ENCODE assay signal across 13 mouse cellular contexts in the genomic region with DNA sequence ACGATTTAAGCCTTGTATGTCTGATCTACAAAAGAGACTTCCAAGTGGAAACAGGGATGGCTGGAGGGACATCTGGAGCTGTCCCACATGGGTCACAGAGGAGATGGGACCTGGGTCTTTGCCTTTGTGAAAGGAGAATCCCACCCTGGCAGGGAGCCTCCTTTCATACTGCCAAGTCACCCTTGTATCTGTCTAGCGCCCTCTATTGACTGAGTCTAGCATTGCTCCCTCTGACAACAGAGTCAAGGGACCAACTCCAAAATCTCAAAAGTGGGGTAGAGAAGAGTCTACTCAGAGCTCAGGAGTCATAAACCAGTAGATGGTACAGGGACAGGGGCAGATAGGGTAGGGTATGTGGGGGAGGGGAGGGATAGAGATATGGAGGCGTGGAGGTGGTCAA.
DNase-seq lines count a peak whose midpoint lies in the region; ATAC-seq and TF ChIP-seq lines count a peak whose summit lies in the region.
"Had no signal": no experiment of that assay in that cellular context is flagged by ENCODE, and none has a peak within 500 bp of the region (broad histone marks: within the 10 kb centered on the region; RNA-seq: fewer than 3 reads in every experiment).

No protein-coding gene starts in this region.

- H3K9me3 ChIP-seq in liver, embryonic 12.5 days (replicated peaks), result no peaks in the 10 kb centered on the region
- H3K9me3 ChIP-seq in ES-Bruce4 (replicated peaks; ENCODE audit: control insufficient read depth, insufficient read depth, low read length, poor library complexity, severe bottlenecking), result no peaks in the 10 kb centered on the region
- H3K9me3 ChIP-seq: embryonic facial prominence, embryonic 13.5 days had no signal

- H3K4me3 ChIP-seq in liver, adult 2 months (ENCODE audit: insufficient read depth, low read depth, low read length), result no peak overlapping the region
- no peak overlapping the region for H3K4me3 ChIP-seq in liver, embryonic 12.5 days
- H3K4me3 ChIP-seq in ES-Bruce4 (ENCODE audit: low read depth, low read length), result no peak overlapping the region
- H3K4me3 ChIP-seq: embryonic facial prominence, embryonic 13.5 days had no signal

- 77% methylated on average over 3 of the region's 3 CpGs for WGBS in liver, adult 2 months
- 54% methylated on average over 3 of the region's 3 CpGs for WGBS in liver, embryonic 12.5 days (ENCODE audit: insufficient replicate concordance)

- no peak for TF ChIP-seq POLR2A in liver, adult 2 months (IDR thresholded peaks at IDR 0.05; ENCODE audit: extremely low read depth, insufficient read depth, low read length)
- no peak for TF ChIP-seq POLR2A in ES-Bruce4 (IDR thresholded peaks at IDR 0.05; ENCODE audit: insufficient read depth, low read length)

- no peaks in the 10 kb centered on the region for H3K36me3 ChIP-seq in liver, adult 2 months (ENCODE audit: control insufficient read depth, insufficient read depth, low read length)
- no peaks in the 10 kb centered on the region for H3K36me3 ChIP-seq in liver, embryonic 12.5 days
- no peaks in the 10 kb centered on the region for H3K36me3 ChIP-seq in ES-Bruce4 (ENCODE audit: control insufficient read depth, insufficient read depth, low read length, poor library complexity, severe bottlenecking)

- H3K27ac ChIP-seq in liver, adult 2 months (replicated peaks; ENCODE audit: insufficient read depth, low read depth, low read length), result no peak overlapping the region
- H3K27ac ChIP-seq in liver, embryonic 12.5 days, result no peak overlapping the region
- H3K27ac ChIP-seq in ES-Bruce4 (ENCODE audit: insufficient read depth, low read length), result no peak overlapping the region
- H3K27ac ChIP-seq: embryonic facial prominence, embryonic 13.5 days; macrophage had no signal

- H3K27me3 ChIP-seq in liver, adult 2 months (ENCODE audit: control insufficient read depth, insufficient read depth, low read length), result no peaks in the 10 kb centered on the region
- no peaks in the 10 kb centered on the region for H3K27me3 ChIP-seq in liver, embryonic 12.5 days (replicated peaks)
- no peaks in the 10 kb centered on the region for H3K27me3 ChIP-seq in ES-Bruce4 (ENCODE audit: control insufficient read depth, insufficient read depth, low read length, poor library complexity, severe bottlenecking)
- H3K27me3 ChIP-seq: embryonic facial prominence, embryonic 13.5 days had no signal

- no peak overlapping the region for H3K9ac ChIP-seq in liver, adult 2 months (ENCODE audit: low read depth, low read length)
- no peak overlapping the region for H3K9ac ChIP-seq in liver, embryonic 12.5 days
- H3K9ac ChIP-seq in ES-Bruce4 (ENCODE audit: low read depth, poor library complexity, severe bottlenecking), result no peak overlapping the region
- H3K9ac ChIP-seq: embryonic facial prominence, embryonic 13.5 days had no signal

- DNase-seq in embryo, embryonic 10 days (ENCODE audit: low spot score), result peak; percentile 33
- DNase-seq in embryo, embryonic 11 days, result no peak
- DNase-seq in liver, adult 2 months (ENCODE audit: extremely low read depth, low read depth, low spot score), result no peak
- DNase-seq in induced T-regulatory cell, adult 2 months (ENCODE audit: low read depth), result peak; percentile 28
- DNase-seq in gastrocnemius, postnatal 25 days, result no peak
- DNase-seq: gastrocnemius, postnatal 10 days; heart, postnatal 14 days; spleen, adult 18-20 months had no signal

- TF ChIP-seq EP300 in ES-Bruce4 (IDR thresholded peaks at IDR 0.05; ENCODE audit: insufficient read depth, low read depth, low read length), result no peak

- no peaks in the 10 kb centered on the region for H3K4me1 ChIP-seq in liver, adult 2 months (ENCODE audit: control insufficient read depth, insufficient read depth, low read length)
- no peaks in the 10 kb centered on the region for H3K4me1 ChIP-seq in liver, embryonic 12.5 days
- no peaks in the 10 kb centered on the region for H3K4me1 ChIP-seq in ES-Bruce4 (ENCODE audit: control insufficient read depth, insufficient read depth, low read length)
- H3K4me1 ChIP-seq: embryonic facial prominence, embryonic 13.5 days had no signal

- no peak overlapping the region for H3K4me2 ChIP-seq in liver, embryonic 12.5 days
- H3K4me2 ChIP-seq: embryonic facial prominence, embryonic 13.5 days had no signal

- ATAC-seq in liver, embryonic 12.5 days, result no peak
- no peak for ATAC-seq in erythroid progenitor cell, adult 5-6 weeks (replicated peaks; ENCODE audit: low FRiP score, poor library complexity, severe bottlenecking)

- TF ChIP-seq CTCF in liver, adult 2 months (IDR thresholded peaks at IDR 0.05; ENCODE audit: low read depth, low read length), result 0 out of 2 replicates have a peak, but pooled peaks have one; percentile 5
- TF ChIP-seq CTCF in ES-Bruce4 (IDR thresholded peaks at IDR 0.05; ENCODE audit: low read depth, low read length), result peak; percentile 38

- no peaks in the 10 kb centered on the region for H3K79me2 ChIP-seq in liver, adult 2 months (ENCODE audit: control insufficient read depth, insufficient read depth, low read length)

Comparison
In these comparisons a context has a peak if more than half of its experiments do, and no peak if none do; other contexts are left out.
1. DNase-seq: peak in embryo, embryonic 10 days (single experiment) and induced T-regulatory cell, adult 2 months (single experiment); none in embryo, embryonic 11 days (single experiment), liver, adult 2 months (single experiment) and gastrocnemius, postnatal 25 days (single experiment).